Mouse (Mus musculus) testis, adult 2 months (tissue): ENCODE data around the gene Mgp.

Experiments used
- CTCF ChIP-seq: fragments of 200-500 bp; IDR thresholded peaks from 2 replicates; pipeline ENCODE4 v1.5.1; 2012; ENCODE audit warnings: low read depth, mild to moderate bottlenecking, inconsistent platforms, low read length, moderate library complexity; ENCODE audit not compliant: control insufficient read depth, insufficient read depth, insufficient replicate concordance
- POLR2A ChIP-seq: fragments of 200-500 bp; IDR thresholded peaks from 2 replicates; pipeline ENCODE4 v1.6.1; 2012; ENCODE audit warnings: low read depth, mild to moderate bottlenecking, inconsistent platforms, low read length, moderate library complexity; ENCODE audit not compliant: control insufficient read depth

- peak; percentile 9; the same call in 1 of the 2 replicates for TF ChIP-seq CTCF
- TF ChIP-seq POLR2A = no peak
Observed at GRCm38 (mm10) chr6:136920320-136921257, 45.0 kb upstream of the Mgp start.
